Comparison of ENCODE assay signal across 12 mouse cellular contexts in genomic region chr14:55028333-55028835, GRCm38 (mm10). TPM values are rescaled to one million over a fixed set of nuclear protein-coding genes. Genes with fewer than 3 reads are reported as not detected.
DNase-seq lines count a peak whose midpoint lies in the region; ATAC-seq and TF ChIP-seq lines count a peak whose summit lies in the region.
"Had no signal": no experiment of that assay in that cellular context is flagged by ENCODE, and none has a peak within 500 bp of the region (broad histone marks: within the 10 kb centered on the region; RNA-seq: fewer than 3 reads in every experiment).

No protein-coding gene starts in this region.

- H3K27me3 ChIP-seq in intestine, embryonic 15.5 days (replicated peaks) = no peaks in the 10 kb centered on the region
- H3K27me3 ChIP-seq in intestine, embryonic 16.5 days (replicated peaks; ENCODE audit: control insufficient read depth, insufficient read depth, low read length) = no peaks in the 10 kb centered on the region
- peaks cover 7% of the 10 kb centered on the region; the same call in 1 of the 2 replicates for H3K27me3 ChIP-seq in forebrain, embryonic 10.5 days (ENCODE audit: poor library complexity, severe bottlenecking)
- no peaks in the 10 kb centered on the region for H3K27me3 ChIP-seq in hindbrain, postnatal 0 days (ENCODE audit: insufficient read depth, low read length)
- H3K27me3 ChIP-seq in neural tube, embryonic 12.5 days (replicated peaks) = no peaks in the 10 kb centered on the region

- no peak overlapping the region for H3K4me2 ChIP-seq in intestine, embryonic 15.5 days (replicated peaks)
- H3K4me2 ChIP-seq in intestine, embryonic 16.5 days (ENCODE audit: low read depth, low read length) = no peak overlapping the region
- peak overlapping the region; percentile 27; the same call in 1 of the 2 replicates for H3K4me2 ChIP-seq in hindbrain, postnatal 0 days (ENCODE audit: low read depth, low read length)
- peak overlapping the region; percentile 49 for H3K4me2 ChIP-seq in neural tube, embryonic 12.5 days (replicated peaks)

- 20% methylated on average over 5 of the region's 5 CpGs for WGBS in intestine, embryonic 15.5 days
- 19% methylated on average over 5 of the region's 5 CpGs for WGBS in intestine, embryonic 16.5 days
- WGBS in forebrain, embryonic 10.5 days = 17% methylated on average over 5 of the region's 5 CpGs
- WGBS in hindbrain, postnatal 0 days = 7% methylated on average over 5 of the region's 5 CpGs
- WGBS in neural tube, embryonic 12.5 days = 12% methylated on average over 5 of the region's 5 CpGs

- TF ChIP-seq CTCF in hindbrain, postnatal 0 days (IDR thresholded peaks at IDR 0.05; ENCODE audit: low read depth) = no peak

- H3K9me3 ChIP-seq in intestine, embryonic 15.5 days = no peaks in the 10 kb centered on the region
- H3K9me3 ChIP-seq in intestine, embryonic 16.5 days (ENCODE audit: control insufficient read depth, low read length) = no peaks in the 10 kb centered on the region
- no peaks in the 10 kb centered on the region for H3K9me3 ChIP-seq in forebrain, embryonic 10.5 days
- H3K9me3 ChIP-seq in hindbrain, postnatal 0 days (ENCODE audit: low read length) = no peaks in the 10 kb centered on the region
- no peaks in the 10 kb centered on the region for H3K9me3 ChIP-seq in neural tube, embryonic 12.5 days

- H3K36me3 ChIP-seq in intestine, embryonic 15.5 days = peaks cover 6% of the 10 kb centered on the region; the same call in 1 of the 2 replicates
- H3K36me3 ChIP-seq in intestine, embryonic 16.5 days (ENCODE audit: control insufficient read depth, insufficient read depth, low read length) = 0 out of 2 replicates have a peak, but pooled peaks cover 3% of the 10 kb centered on the region
- H3K36me3 ChIP-seq in forebrain, embryonic 10.5 days (replicated peaks) = peaks cover 25% of the 10 kb centered on the region
- H3K36me3 ChIP-seq in hindbrain, postnatal 0 days (ENCODE audit: insufficient read depth, low read length) = no peaks in the 10 kb centered on the region
- H3K36me3 ChIP-seq in neural tube, embryonic 12.5 days = peaks cover 20% of the 10 kb centered on the region

- H3K27ac ChIP-seq in intestine, embryonic 15.5 days = no peak overlapping the region
- no peak overlapping the region for H3K27ac ChIP-seq in intestine, embryonic 16.5 days (ENCODE audit: low read length)
- H3K27ac ChIP-seq in forebrain, embryonic 10.5 days = peak overlapping the region; percentile 86
- peak overlapping the region; percentile 74 for H3K27ac ChIP-seq in hindbrain, postnatal 0 days
- peak overlapping the region; percentile 80 for H3K27ac ChIP-seq in neural tube, embryonic 12.5 days

- peaks cover 5% of the 10 kb centered on the region for H3K4me1 ChIP-seq in intestine, embryonic 15.5 days (replicated peaks)
- 0 out of 2 replicates have a peak, but pooled peaks cover 4% of the 10 kb centered on the region for H3K4me1 ChIP-seq in intestine, embryonic 16.5 days (ENCODE audit: control insufficient read depth, insufficient read depth, low read length)
- H3K4me1 ChIP-seq in forebrain, embryonic 10.5 days = peaks cover 40% of the 10 kb centered on the region
- peaks cover 16% of the 10 kb centered on the region for H3K4me1 ChIP-seq in hindbrain, postnatal 0 days (ENCODE audit: insufficient read depth, low read length)
- H3K4me1 ChIP-seq in neural tube, embryonic 12.5 days = peaks cover 32% of the 10 kb centered on the region

- no peak for DNase-seq in forebrain, embryonic 10.5 days (ENCODE audit: extremely low spot score, low spot score)
- peak; percentile 71 for DNase-seq in hindbrain, postnatal 0 days (ENCODE audit: low spot score)
- no peak for DNase-seq in urinary bladder, adult 2 months (ENCODE audit: low spot score)
- no peak for DNase-seq in ovary, adult 18-20 months (ENCODE audit: low spot score)
- DNase-seq: kidney, postnatal 14 days; thymus, adult 18-20 months had no signal

- H3K9ac ChIP-seq in intestine, embryonic 15.5 days = no peak overlapping the region
- H3K9ac ChIP-seq in intestine, embryonic 16.5 days (ENCODE audit: low read depth, low read length) = no peak overlapping the region
- H3K9ac ChIP-seq in hindbrain, postnatal 0 days (replicated peaks; ENCODE audit: low read length) = peak overlapping the region; percentile 22
- peak overlapping the region; percentile 35; the same call in 1 of the 2 replicates for H3K9ac ChIP-seq in neural tube, embryonic 12.5 days

- peak; percentile 44 for ATAC-seq in intestine, embryonic 15.5 days
- no peak for ATAC-seq in intestine, embryonic 16.5 days
- peak; percentile 68 for ATAC-seq in hindbrain, postnatal 0 days
- ATAC-seq in neural tube, embryonic 12.5 days (ENCODE audit: low FRiP score, low read depth) = peak; percentile 81
- ATAC-seq in erythroid progenitor cell, adult 5-6 weeks (replicated peaks; ENCODE audit: low FRiP score, poor library complexity, severe bottlenecking) = no peak

- no peak overlapping the region for H3K4me3 ChIP-seq in intestine, embryonic 15.5 days (replicated peaks)
- no peak overlapping the region for H3K4me3 ChIP-seq in intestine, embryonic 16.5 days (ENCODE audit: low read length)
- H3K4me3 ChIP-seq in forebrain, embryonic 10.5 days = peak overlapping the region; percentile 31
- H3K4me3 ChIP-seq in hindbrain, postnatal 0 days (ENCODE audit: low read length) = no peak overlapping the region
- H3K4me3 ChIP-seq in neural tube, embryonic 12.5 days = 0 out of 2 replicates have a peak overlapping the region, but pooled peaks have one; percentile 13

RNA-seq across cellular contexts. Expression of gene Ngdn, which starts 13.1 kb away (rescaled TPM):
- 83.1 and 84.9 TPM in 2 replicates for polyA plus RNA-seq in intestine, embryonic 15.5 days (2015; fragmentation: Nextera tagmentation; extraction: Ambion mirVana)
- 87.2 and 89.2 TPM in 2 replicates for polyA plus RNA-seq in intestine, embryonic 16.5 days (2015; fragmentation: Nextera tagmentation; extraction: Ambion mirVana)
- 102 and 104 TPM in 2 replicates for polyA plus RNA-seq in forebrain, embryonic 10.5 days (2016; fragmentation: Nextera tagmentation; extraction: Ambion mirVana)
- total RNA-seq in hindbrain, postnatal 0 days (2014; rRNA removed) = 16.6 and 25.4 TPM in 2 replicates
- 53.2 and 55.2 TPM in 2 replicates for polyA plus RNA-seq in hindbrain, postnatal 0 days (2015; fragmentation: Nextera tagmentation; extraction: Ambion mirVana)
- polyA plus RNA-seq in neural tube, embryonic 12.5 days (2016; fragmentation: Nextera tagmentation; extraction: Ambion mirVana) = 64.1 and 69.1 TPM in 2 replicates
- polyA plus RNA-seq in urinary bladder, adult 2 months (2012; rRNA removed) = 53.7 and 65.8 TPM in 2 replicates
- total RNA-seq in erythroid progenitor cell, adult 5-6 weeks (2015; ENCODE audit: low replicate concordance) = 15.1 TPM in 2 replicates
- 4.4 and 10.7 TPM in 2 replicates for total RNA-seq in erythroid progenitor cell, adult 5-6 weeks (2017; ENCODE audit: low replicate concordance)

RNA-seq across cellular contexts. Expression of gene Myh7, which starts 34.0 kb away (rescaled TPM):
- 0.83 and 1.6 TPM in 2 replicates for polyA plus RNA-seq in intestine, embryonic 15.5 days (2015; fragmentation: Nextera tagmentation; extraction: Ambion mirVana)
- 2.6 and 4.1 TPM in 2 replicates for polyA plus RNA-seq in intestine, embryonic 16.5 days (2015; fragmentation: Nextera tagmentation; extraction: Ambion mirVana)
- 0.63 and 0.72 TPM in 2 replicates for polyA plus RNA-seq in forebrain, embryonic 10.5 days (2016; fragmentation: Nextera tagmentation; extraction: Ambion mirVana)
- total RNA-seq in hindbrain, postnatal 0 days (2014; rRNA removed) = 1.3 and 2.0 TPM in 2 replicates
- polyA plus RNA-seq in hindbrain, postnatal 0 days (2015; fragmentation: Nextera tagmentation; extraction: Ambion mirVana) = 6.5 and 8.6 TPM in 2 replicates
- 7.0 and 11.3 TPM in 2 replicates for polyA plus RNA-seq in neural tube, embryonic 12.5 days (2016; fragmentation: Nextera tagmentation; extraction: Ambion mirVana)
- 0.26 and 0.47 TPM in 2 replicates for polyA plus RNA-seq in urinary bladder, adult 2 months (2012; rRNA removed)
- total RNA-seq in erythroid progenitor cell, adult 5-6 weeks (2015; ENCODE audit: low replicate concordance) = not detected in 2 replicates
- total RNA-seq in erythroid progenitor cell, adult 5-6 weeks (2017; ENCODE audit: low replicate concordance) = not detected in 2 replicates
- total RNA-seq: megakaryocyte progenitor cell, adult 5-6 weeks had no signal

RNA-seq across cellular contexts. Expression of gene Gm17428, which starts 51.7 kb away (rescaled TPM):
- polyA plus RNA-seq in intestine, embryonic 15.5 days (2015; fragmentation: Nextera tagmentation; extraction: Ambion mirVana) = not detected in 2 replicates
- polyA plus RNA-seq in intestine, embryonic 16.5 days (2015; fragmentation: Nextera tagmentation; extraction: Ambion mirVana) = not detected in 2 replicates
- not detected in 2 replicates for polyA plus RNA-seq in forebrain, embryonic 10.5 days (2016; fragmentation: Nextera tagmentation; extraction: Ambion mirVana)
- total RNA-seq in hindbrain, postnatal 0 days (2014; rRNA removed) = not detected in 2 replicates
- polyA plus RNA-seq in hindbrain, postnatal 0 days (2015; fragmentation: Nextera tagmentation; extraction: Ambion mirVana) = not detected in 2 replicates
- not detected in 2 replicates for polyA plus RNA-seq in neural tube, embryonic 12.5 days (2016; fragmentation: Nextera tagmentation; extraction: Ambion mirVana)
- polyA plus RNA-seq in urinary bladder, adult 2 months (2012; rRNA removed) = not detected in 2 replicates
- total RNA-seq in erythroid progenitor cell, adult 5-6 weeks (2015; ENCODE audit: low replicate concordance) = not detected in 2 replicates
- total RNA-seq in erythroid progenitor cell, adult 5-6 weeks (2017; ENCODE audit: low replicate concordance) = not detected in 2 replicates
- total RNA-seq: megakaryocyte progenitor cell, adult 5-6 weeks had no signal
- polyA plus RNA-seq: heart, embryonic 14.5 days had no signal

Comparison
In these comparisons a context has a peak if more than half of its experiments do, and no peak if none do; other contexts are left out.
1. ATAC-seq: peak in intestine, embryonic 15.5 days (single experiment), hindbrain, postnatal 0 days (single experiment) and neural tube, embryonic 12.5 days (single experiment); none in intestine, embryonic 16.5 days (single experiment) and erythroid progenitor cell, adult 5-6 weeks (single experiment).
2. H3K27ac ChIP-seq: peak in forebrain, embryonic 10.5 days (single experiment), hindbrain, postnatal 0 days (single experiment) and neural tube, embryonic 12.5 days (single experiment); none in intestine, embryonic 15.5 days (single experiment) and intestine, embryonic 16.5 days (single experiment).
3. H3K4me2 ChIP-seq: peak in hindbrain, postnatal 0 days (single experiment) and neural tube, embryonic 12.5 days (single experiment); none in intestine, embryonic 15.5 days (single experiment) and intestine, embryonic 16.5 days (single experiment).
4. H3K4me3 ChIP-seq: peak in forebrain, embryonic 10.5 days (single experiment) and neural tube, embryonic 12.5 days (single experiment); none in intestine, embryonic 15.5 days (single experiment), intestine, embryonic 16.5 days (single experiment) and hindbrain, postnatal 0 days (single experiment).
5. H3K9ac ChIP-seq: peak in hindbrain, postnatal 0 days (single experiment) and neural tube, embryonic 12.5 days (single experiment); none in intestine, embryonic 15.5 days (single experiment) and intestine, embryonic 16.5 days (single experiment).